In genomic region chr1:178686881-178687280, GRCm38 (mm10) we compare ENCODE assay signal across 21 mouse cellular contexts.
A peak's percentile ranks its signal among the peaks of the same experiment; 100 is the strongest.
DNase-seq lines count a peak whose midpoint lies in the region; ATAC-seq and TF ChIP-seq lines count a peak whose summit lies in the region.
"Had no signal": no experiment of that assay in that cellular context is flagged by ENCODE, and none has a peak within 500 bp of the region (broad histone marks: within the 10 kb centered on the region; RNA-seq: fewer than 3 reads in every experiment).

No protein-coding gene starts in this region.

- intact Hi-C loops in heart, postnatal 10 days (cut with DNase I), result no loop called here

- TF ChIP-seq EP300 in MEL (IDR thresholded peaks at IDR 0.05; ENCODE audit: low read depth in 1 of 2, low read length in 2 of 2), result no peak; a peak in 1 of 4 replicates

- H3K36me3 ChIP-seq in heart, embryonic 10.5 days, result peaks cover 6% of the 10 kb centered on the region
- no peaks in the 10 kb centered on the region for H3K36me3 ChIP-seq in hindbrain, embryonic 10.5 days
- no peaks in the 10 kb centered on the region for H3K36me3 ChIP-seq in hindbrain, embryonic 14.5 days (replicated peaks; ENCODE audit: control insufficient read depth, insufficient read depth)
- H3K36me3 ChIP-seq in MEL (ENCODE audit: control insufficient read depth in 1 of 2, insufficient read depth in 2 of 2, low read length in 2 of 2), result peaks cover 0 to 36% of the 10 kb centered on the region in 2 experiments; a peak in 2 of 4 replicates
- H3K36me3 ChIP-seq in embryonic facial prominence, embryonic 10.5 days (replicated peaks), result no peaks in the 10 kb centered on the region; the same call in 1 of the 2 replicates
- H3K36me3 ChIP-seq: embryonic facial prominence, embryonic 12.5 days; forebrain, embryonic 12.5 days; heart, embryonic 15.5 days; hindbrain, embryonic 15.5 days had no signal

- no peak overlapping the region for H3K4me2 ChIP-seq in hindbrain, embryonic 14.5 days (replicated peaks)
- H3K4me2 ChIP-seq: embryonic facial prominence, embryonic 12.5 days; forebrain, embryonic 12.5 days; heart, embryonic 15.5 days; hindbrain, embryonic 15.5 days had no signal

- H3K79me2 ChIP-seq in MEL (ENCODE audit: control insufficient read depth, insufficient read depth, low read length, poor library complexity), result no peaks in the 10 kb centered on the region

- no peak for DNase-seq in heart, embryonic 10.5 days (ENCODE audit: low spot score)
- no peak for DNase-seq in heart, postnatal 10 days
- peak; percentile 10 for DNase-seq in hindbrain, embryonic 10.5 days (ENCODE audit: low spot score)
- no peak for DNase-seq in hindbrain, embryonic 14.5 days (ENCODE audit: low spot score)
- DNase-seq in MEL (ENCODE audit: low read depth, low spot score), result peak; percentile 69
- no peak for DNase-seq in embryonic facial prominence, embryonic 10.5 days (ENCODE audit: low spot score)
- DNase-seq: adrenal gland, postnatal 10 days; cerebellum, adult 11 months; cerebellum, adult 8-10 months; cerebellum, postnatal 14 days; embryo, embryonic 11 days; forebrain, postnatal 0 days; gastrocnemius, postnatal 14 days; heart, adult 2 months had no signal

- peaks cover 52% of the 10 kb centered on the region for H3K4me1 ChIP-seq in heart, embryonic 10.5 days
- H3K4me1 ChIP-seq in hindbrain, embryonic 10.5 days (replicated peaks), result peaks cover 31% of the 10 kb centered on the region
- H3K4me1 ChIP-seq in hindbrain, embryonic 14.5 days (replicated peaks; ENCODE audit: control insufficient read depth, insufficient read depth, low read length), result no peaks in the 10 kb centered on the region
- peaks cover 26 to 47% of the 10 kb centered on the region in 2 experiments for H3K4me1 ChIP-seq in MEL (ENCODE audit: control insufficient read depth in 1 of 2, insufficient read depth in 2 of 2, low read length in 2 of 2)
- peaks cover 22% of the 10 kb centered on the region for H3K4me1 ChIP-seq in embryonic facial prominence, embryonic 10.5 days
- H3K4me1 ChIP-seq: embryonic facial prominence, embryonic 12.5 days had no signal

- H3K27me3 ChIP-seq in heart, embryonic 10.5 days (ENCODE audit: insufficient read depth, poor library complexity, severe bottlenecking), result no peaks in the 10 kb centered on the region
- no peaks in the 10 kb centered on the region for H3K27me3 ChIP-seq in hindbrain, embryonic 10.5 days (ENCODE audit: insufficient read depth, poor library complexity, severe bottlenecking)
- no peaks in the 10 kb centered on the region for H3K27me3 ChIP-seq in hindbrain, embryonic 14.5 days (ENCODE audit: control insufficient read depth, insufficient read depth, low read length)
- no peaks in the 10 kb centered on the region for H3K27me3 ChIP-seq in MEL (ENCODE audit: control insufficient read depth in 1 of 2, insufficient read depth in 2 of 2, low read length in 2 of 2)
- H3K27me3 ChIP-seq in embryonic facial prominence, embryonic 10.5 days (replicated peaks; ENCODE audit: low read depth, poor library complexity, severe bottlenecking), result 0 out of 2 replicates have a peak, but pooled peaks cover 4% of the 10 kb centered on the region
- H3K27me3 ChIP-seq: embryonic facial prominence, embryonic 12.5 days; forebrain, embryonic 12.5 days; heart, embryonic 15.5 days; hindbrain, embryonic 15.5 days; Patski had no signal

- no peaks in the 10 kb centered on the region for H3K9me3 ChIP-seq in heart, embryonic 10.5 days
- no peaks in the 10 kb centered on the region for H3K9me3 ChIP-seq in hindbrain, embryonic 10.5 days
- H3K9me3 ChIP-seq in hindbrain, embryonic 14.5 days (ENCODE audit: control insufficient read depth, low read length), result no peaks in the 10 kb centered on the region
- H3K9me3 ChIP-seq in MEL (replicated peaks; ENCODE audit: insufficient read depth, low read length), result no peaks in the 10 kb centered on the region
- no peaks in the 10 kb centered on the region for H3K9me3 ChIP-seq in embryonic facial prominence, embryonic 10.5 days
- H3K9me3 ChIP-seq: embryonic facial prominence, embryonic 12.5 days; forebrain, embryonic 12.5 days; heart, embryonic 15.5 days; hindbrain, embryonic 15.5 days had no signal

- TF ChIP-seq CTCF in MEL (IDR thresholded peaks at IDR 0.05 in 2 of 3, conservative IDR thresholded peaks at IDR 0.05 in 1 of 3; ENCODE audit: control insufficient read depth in 1 of 3, insufficient read depth in 1 of 3, low read depth in 2 of 3, low read length in 3 of 3, poor library complexity in 1 of 3, severe bottlenecking in 1 of 3), result no peak

- H3K27ac ChIP-seq in heart, embryonic 10.5 days, result peak overlapping the region; percentile 67
- peak overlapping the region; percentile 56; the same call in 1 of the 2 replicates for H3K27ac ChIP-seq in hindbrain, embryonic 10.5 days
- H3K27ac ChIP-seq in hindbrain, embryonic 14.5 days, result no peak overlapping the region
- peak overlapping the region; percentile 44; the same call in 1 of the 2 replicates for H3K27ac ChIP-seq in MEL (ENCODE audit: control insufficient read depth, low read depth, low read length)
- H3K27ac ChIP-seq in embryonic facial prominence, embryonic 10.5 days (replicated peaks), result peak overlapping the region; percentile 48
- H3K27ac ChIP-seq: embryonic facial prominence, embryonic 12.5 days; forebrain, embryonic 12.5 days; heart, adult 2 months; heart, embryonic 15.5 days; hindbrain, embryonic 15.5 days had no signal

- H3K9ac ChIP-seq in hindbrain, embryonic 14.5 days, result no peak overlapping the region
- H3K9ac ChIP-seq in MEL (ENCODE audit: control insufficient read depth, low read depth, low read length, poor library complexity, severe bottlenecking), result no peak overlapping the region
- H3K9ac ChIP-seq: embryonic facial prominence, embryonic 12.5 days; forebrain, embryonic 12.5 days; forebrain, postnatal 0 days; heart, embryonic 15.5 days; hindbrain, embryonic 15.5 days had no signal

- TF ChIP-seq POLR2A in MEL (IDR thresholded peaks at IDR 0.05; ENCODE audit: control insufficient read depth in 1 of 2, insufficient read depth in 1 of 2, low read depth in 1 of 2, low read length in 2 of 2, poor library complexity in 1 of 2), result no peak

- H3K4me3 ChIP-seq in heart, embryonic 10.5 days, result no peak overlapping the region
- no peak overlapping the region for H3K4me3 ChIP-seq in hindbrain, embryonic 10.5 days
- H3K4me3 ChIP-seq in hindbrain, embryonic 14.5 days (replicated peaks; ENCODE audit: low read length), result no peak overlapping the region
- no peak overlapping the region for H3K4me3 ChIP-seq in MEL (ENCODE audit: control insufficient read depth in 1 of 2, insufficient read depth in 1 of 2, low read depth in 2 of 2, low read length in 2 of 2)
- no peak overlapping the region for H3K4me3 ChIP-seq in embryonic facial prominence, embryonic 10.5 days
- H3K4me3 ChIP-seq: embryonic facial prominence, embryonic 12.5 days; forebrain, embryonic 12.5 days; heart, adult 2 months; heart, embryonic 15.5 days; hindbrain, embryonic 15.5 days had no signal

- no peak for ATAC-seq in hindbrain, embryonic 14.5 days (ENCODE audit: low FRiP score)
- ATAC-seq in activated CD4-positive, CD25-positive, alpha-beta regulatory T cell, adult 4 months, result no peak
- ATAC-seq: forebrain, postnatal 0 days; intestine, embryonic 16.5 days had no signal

- no peak for TF ChIP-seq RAD21 in MEL (IDR thresholded peaks at IDR 0.05; ENCODE audit: low read depth, low read length)

TF ChIP-seq in MEL, 35 proteins besides CTCF, POLR2A, EP300 and RAD21:
- TF ChIP-seq MYC (IDR thresholded peaks at IDR 0.05; ENCODE audit: low read depth, low read length), result no peak
- no peak for TF ChIP-seq TAL1 (IDR thresholded peaks at IDR 0.05; ENCODE audit: low read length)
- no peak for TF ChIP-seq POLR2AphosphoS5 (IDR thresholded peaks at IDR 0.05; ENCODE audit: borderline replicate concordance, low read depth, low read length)
- TF ChIP-seq E2F4 (IDR thresholded peaks at IDR 0.05; ENCODE audit: borderline replicate concordance, low read depth, low read length), result no peak
- peak; percentile 75 for TF ChIP-seq ETS1 (IDR thresholded peaks at IDR 0.05; ENCODE audit: low read depth, low read length)
- no peak for TF ChIP-seq CHD1 (IDR thresholded peaks at IDR 0.05; ENCODE audit: low read depth, low read length)
- TF ChIP-seq USF2 (IDR thresholded peaks at IDR 0.05; ENCODE audit: borderline replicate concordance in 1 of 2, insufficient read depth in 1 of 2, low read depth in 1 of 2, low read length in 2 of 2), result no peak
- no peak for TF ChIP-seq MYB (IDR thresholded peaks at IDR 0.05; ENCODE audit: low read depth, low read length)
- no peak for TF ChIP-seq NRF1 (IDR thresholded peaks at IDR 0.05; ENCODE audit: insufficient read depth, low read depth, low read length, poor library complexity, severe bottlenecking)
- 0 out of 2 replicates have a peak, but pooled peaks have one; percentile 28 for TF ChIP-seq MAZ (IDR thresholded peaks at IDR 0.05; ENCODE audit: low read depth, low read length)
- peak; percentile 36; the same call in 1 of the 2 replicates for TF ChIP-seq ELF1 (IDR thresholded peaks at IDR 0.05; ENCODE audit: low read depth, low read length)
- no peak for TF ChIP-seq SIN3A (IDR thresholded peaks at IDR 0.05; ENCODE audit: low read length)
- TF ChIP-seq TBP (IDR thresholded peaks at IDR 0.05; ENCODE audit: low read depth, low read length), result 0 out of 2 replicates have a peak, but pooled peaks have one; percentile 18
- TF ChIP-seq TCF12 (IDR thresholded peaks at IDR 0.05; ENCODE audit: low read depth, low read length), result 0 out of 2 replicates have a peak, but pooled peaks have one; percentile 11
- no peak for TF ChIP-seq UBTF (IDR thresholded peaks at IDR 0.05; ENCODE audit: borderline replicate concordance, insufficient read depth, low read depth, low read length)
- no peak for TF ChIP-seq MEF2A (IDR thresholded peaks at IDR 0.05; ENCODE audit: extremely low read depth, insufficient replicate concordance, low read depth, low read length, poor library complexity, severe bottlenecking)
- 0 out of 2 replicates have a peak, but pooled peaks have one; percentile 9 for TF ChIP-seq ZNF384 (IDR thresholded peaks at IDR 0.05; ENCODE audit: low read depth, low read length)
- TF ChIP-seq GATA1 (IDR thresholded peaks at IDR 0.05; ENCODE audit: low read depth, low read length), result no peak
- TF ChIP-seq SMC3 (IDR thresholded peaks at IDR 0.05; ENCODE audit: low read depth, low read length), result no peak
- TF ChIP-seq USF1 (IDR thresholded peaks at IDR 0.05; ENCODE audit: low read depth, low read length), result peak; percentile 60; the same call in 1 of the 2 replicates
TF ChIP-seq in MEL: peak in this region for 7.

Comparison
In these comparisons a context has a peak if more than half of its experiments do, and no peak if none do; other contexts are left out.
1. DNase-seq: peak in hindbrain, embryonic 10.5 days (single experiment) and MEL (single experiment); none in heart, embryonic 10.5 days (single experiment), heart, postnatal 10 days (0 of 2), hindbrain, embryonic 14.5 days (single experiment) and embryonic facial prominence, embryonic 10.5 days (single experiment).